Mouse (Mus musculus) midbrain, embryonic 10.5 days (tissue): ENCODE results near the gene Ypel1. TPM values are rescaled to one million over a fixed set of nuclear protein-coding genes. Genes with fewer than 3 reads are reported as not detected.

ENCODE experiments used
- DNase-seq: peaks from one replicate; pipeline ENCODE4 v3.0.0-alpha.2; 2017; ENCODE audit warnings: low spot score
- H3K27ac ChIP-seq: fragments of 300-500 bp; sonication (generic); replicated peaks from 2 replicates; pipeline ENCODE4 v1.5.1; 2016; ENCODE audit warnings: mild to moderate bottlenecking
- H3K27me3 ChIP-seq: fragments of 300-500 bp; sonication (generic); 2 replicates; pipeline ENCODE4 v1.6.1; 2016; ENCODE audit warnings: low read depth, mild to moderate bottlenecking; ENCODE audit not compliant: poor library complexity, severe bottlenecking
- H3K36me3 ChIP-seq: fragments of 300-500 bp; sonication (generic); 2 replicates; pipeline ENCODE4 v1.6.1; 2016; ENCODE audit warnings: mild to moderate bottlenecking, moderate library complexity
- H3K4me1 ChIP-seq: fragments of 300-500 bp; sonication (generic); 2 replicates; pipeline ENCODE4 v1.6.1; 2016
- H3K4me3 ChIP-seq: fragments of 300-500 bp; sonication (generic); 2 replicates; pipeline ENCODE4 v1.5.1; 2016; ENCODE audit warnings: mild to moderate bottlenecking, moderate library complexity
- H3K9me3 ChIP-seq: fragments of 300-500 bp; sonication (generic); replicated peaks from 2 replicates; pipeline ENCODE4 v1.6.1; 2016; ENCODE audit warnings: mild to moderate bottlenecking
- WGBS: fragments of 180-500 bp; shearing (Covaris S2); methylation state at CpG from one replicate; pipeline ENCODE4 v1.1.7; 2016; 5-methylcytosine and 5-hydroxymethylcytosine counted together
- microRNA counts: library from miRNA; unstranded; fragments of <30 nt; microRNA quantifications from one replicate; lab custom pipeline; 2017
- microRNA-seq: library from miRNA; unstranded; fragments of <30 nt; microRNA quantifications from one replicate; pipeline ENCODE4, GENCODE M21; 2017
- polyA plus RNA-seq: library from polyadenylated mRNA; unstranded; fragments of >200 nt; fragmentation: Nextera tagmentation; extraction: Ambion mirVana; gene quantifications from 2 replicates; pipeline ENCODE4 v1.2.1, GENCODE M21; 2016

Ypel1 gene
- polyA plus RNA-seq, 1 experiment from 2014 or later, result 99.1 TPM

DNA sequence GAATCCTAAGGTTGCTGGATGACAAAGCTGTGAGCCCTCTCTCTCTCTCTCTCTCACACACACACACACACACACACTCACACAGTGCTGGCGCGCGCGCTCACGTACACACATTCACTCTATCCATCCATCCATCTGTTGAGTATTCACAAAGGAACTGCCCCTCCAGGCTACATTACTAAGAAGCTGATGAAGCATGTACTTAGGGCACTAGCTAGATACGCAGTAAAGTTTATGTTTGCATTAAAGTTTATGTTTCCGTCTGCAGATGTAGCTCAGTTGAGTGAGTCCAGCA is 63.4 kb downstream of the Ypel1 start:
- WGBS, result 41% methylated on average over 7 of the region's 7 CpGs

More for the DNA sequence above, 63.4 kb downstream of the Ypel1 start:
- no peaks in the 10 kb centered on the region for H3K9me3 ChIP-seq
- no peaks in the 10 kb centered on the region for H3K27me3 ChIP-seq
- peaks cover 26% of the 10 kb centered on the region for H3K4me1 ChIP-seq
- peak overlapping the region; percentile 83 for H3K4me3 ChIP-seq
- H3K36me3 ChIP-seq, result peaks cover 13% of the 10 kb centered on the region; the same call in 1 of the 2 replicates
- H3K27ac ChIP-seq, result peak overlapping the region; percentile 92
- DNase-seq, result peak; percentile 36

MicroRNAs within 50 kb of the gene (microRNA counts, 519-probe panel; counts per million panel counts)
- microRNA mmu-miR-130b (lab: Ali Mortazavi, UCI) (7,946 counts per million, percentile 82 among the panel's probes with 10 or more counts), microRNA mmu-miR-301b (lab: Ali Mortazavi, UCI) (6,552 counts per million, percentile 63 among the panel's probes with 10 or more counts)

Small RNA genes within 50 kb of the gene (microRNA-seq; reads per million reads assigned to microRNA genes)
- gene Mir130b (16,536 reads per million, percentile 97 among the genes with 10 or more reads in this experiment), gene Mir301b (249 reads per million, percentile 61 among the genes with 10 or more reads in this experiment)

Other genes with a start within 250 kb of the Ypel1 start
- gene Spag6l, start 240.2 kb upstream of the Ypel1 start, polyA plus RNA-seq, result 1.4 and 1.8 TPM in 2 replicates
- 0.07 and 0.17 TPM in 2 replicates for gene Igll1, start 205.7 kb upstream of the Ypel1 start, polyA plus RNA-seq
- gene Top3b, start 199.0 kb upstream of the Ypel1 start, polyA plus RNA-seq, result 60.5 and 69.0 TPM in 2 replicates
- gene Vpreb1, start 198.9 kb upstream of the Ypel1 start, polyA plus RNA-seq, result 2.1 and 2.2 TPM in 2 replicates
- 26.6 and 30.0 TPM in 2 replicates for gene Ppm1f, start 173.2 kb upstream of the Ypel1 start, polyA plus RNA-seq
- 147 TPM in 2 replicates for gene Mapk1, start 86.3 kb upstream of the Ypel1 start, polyA plus RNA-seq
- 149 and 170 TPM in 2 replicates for gene Ppil2, start 41.6 kb downstream of the Ypel1 start, polyA plus RNA-seq
- 153 and 184 TPM in 2 replicates for gene 2610318N02Rik, start 55.5 kb downstream of the Ypel1 start, polyA plus RNA-seq
- 101 and 136 TPM in 2 replicates for gene Sdf2l1, start 62.7 kb downstream of the Ypel1 start, polyA plus RNA-seq
- gene Ydjc, start 74.9 kb downstream of the Ypel1 start, polyA plus RNA-seq, result 5.4 and 6.8 TPM in 2 replicates
- 0.39 and 0.57 TPM in 2 replicates for gene Ccdc116, start 77.5 kb downstream of the Ypel1 start, polyA plus RNA-seq
- gene Ube2l3, start 133.0 kb downstream of the Ypel1 start, polyA plus RNA-seq, result 412 and 424 TPM in 2 replicates
- gene Rimbp3, start 138.9 kb downstream of the Ypel1 start, polyA plus RNA-seq, result 1.4 and 2.2 TPM in 2 replicates
- 17.3 and 19.3 TPM in 2 replicates for gene Hic2, start 163.9 kb downstream of the Ypel1 start, polyA plus RNA-seq
- 9.9 and 11.7 TPM in 2 replicates for gene Tmem191c, start 206.4 kb downstream of the Ypel1 start, polyA plus RNA-seq